Mouse (Mus musculus) spleen, embryonic (tissue): ENCODE measurements around the gene Fam131b.

Source experiments
- CTCF ChIA-PET: fragments of 350-600 bp; sonication (Branson Sonifier 250); formaldehyde crosslinking; loops from one replicate; lab custom pipeline; 2022; lab: Charles Lee

The Fam131b gene

DNA sequence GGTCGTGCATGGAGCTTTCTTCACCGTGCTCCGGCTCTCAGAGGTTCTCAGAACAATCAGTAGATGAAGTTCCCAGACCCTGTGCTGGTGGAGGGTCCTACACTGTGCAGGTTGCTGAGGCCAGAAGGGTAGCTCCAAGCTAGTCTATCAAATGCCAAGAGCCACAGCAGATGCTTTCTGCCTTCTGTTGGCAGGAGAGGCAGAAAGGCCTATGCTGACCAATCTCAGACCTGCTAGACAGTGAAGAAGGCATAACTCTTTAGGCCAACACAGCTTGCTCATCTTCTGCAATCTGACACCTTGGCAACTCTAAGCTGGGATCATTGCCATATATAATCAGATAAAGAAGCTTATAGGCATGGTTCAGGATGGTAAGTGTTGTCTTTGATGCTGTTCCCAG is 5.8 kb upstream of the Fam131b start:
- CTCF ChIA-PET = no interaction called here

DNA sequence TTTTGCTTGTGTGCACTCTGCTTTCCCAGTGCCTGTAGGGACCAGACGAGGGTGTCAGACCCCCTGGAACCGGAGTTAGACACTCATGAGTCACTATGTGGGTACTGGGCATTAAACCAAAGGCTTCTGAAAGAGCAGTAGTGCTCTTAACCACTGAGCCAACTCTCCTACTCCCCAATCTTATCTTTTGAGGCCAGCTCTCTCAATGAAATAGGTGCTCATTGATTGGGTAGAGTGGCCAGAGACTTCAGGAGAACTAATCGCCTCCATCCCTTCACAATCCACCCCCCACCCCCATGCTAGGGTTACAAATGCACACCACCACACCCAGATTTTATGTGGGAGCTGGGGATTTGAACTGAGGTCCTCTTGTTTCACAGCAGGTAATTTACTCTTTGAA is 4.3 kb upstream of the Fam131b start:
- CTCF ChIA-PET = no interaction called here

DNA sequence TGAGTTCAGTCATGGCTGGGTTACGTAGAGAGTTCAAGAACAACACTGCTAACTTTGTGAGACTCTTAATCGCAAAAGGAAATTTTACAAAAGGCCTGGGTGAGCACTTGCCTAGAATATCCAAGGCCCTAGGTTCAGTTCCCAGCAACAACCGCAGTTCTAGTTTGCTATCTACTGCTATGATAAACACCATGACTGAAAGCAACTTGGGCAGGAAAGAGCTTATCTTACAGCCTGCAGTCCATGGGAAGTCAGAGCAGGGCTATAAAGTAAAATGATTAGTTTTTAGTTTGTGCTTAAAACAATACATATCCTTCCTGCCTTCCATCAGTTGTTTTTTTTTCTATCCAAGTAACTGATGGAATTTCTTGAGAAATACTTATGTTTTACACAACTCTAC is 2.1 kb upstream of the Fam131b start:
- CTCF ChIA-PET = no interaction called here

DNA sequence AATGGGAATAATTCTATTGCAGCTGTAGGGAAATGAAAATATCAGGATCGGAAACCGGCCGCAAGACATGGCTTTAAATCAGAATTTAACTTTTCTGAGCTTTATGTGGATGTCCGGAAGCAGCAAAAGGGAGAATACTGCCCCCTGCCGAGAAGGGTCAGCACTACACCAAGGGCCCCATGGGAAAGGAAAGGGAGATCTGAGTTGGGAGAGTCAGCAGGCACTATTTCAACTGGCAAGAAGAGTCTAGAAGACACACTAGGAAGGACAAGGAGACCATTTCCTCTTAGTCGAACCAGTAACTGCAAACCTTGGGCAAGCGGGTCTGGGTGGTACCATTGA is 796 bp upstream of the Fam131b start:
- CTCF ChIA-PET = interaction anchor here (0.7 to 2.0 kb wide), 6 partner anchors 24 to 703 kb away, joined by 3 to 12 read pairs (median 3); no protein-coding TSS in a partner anchor

DNA sequence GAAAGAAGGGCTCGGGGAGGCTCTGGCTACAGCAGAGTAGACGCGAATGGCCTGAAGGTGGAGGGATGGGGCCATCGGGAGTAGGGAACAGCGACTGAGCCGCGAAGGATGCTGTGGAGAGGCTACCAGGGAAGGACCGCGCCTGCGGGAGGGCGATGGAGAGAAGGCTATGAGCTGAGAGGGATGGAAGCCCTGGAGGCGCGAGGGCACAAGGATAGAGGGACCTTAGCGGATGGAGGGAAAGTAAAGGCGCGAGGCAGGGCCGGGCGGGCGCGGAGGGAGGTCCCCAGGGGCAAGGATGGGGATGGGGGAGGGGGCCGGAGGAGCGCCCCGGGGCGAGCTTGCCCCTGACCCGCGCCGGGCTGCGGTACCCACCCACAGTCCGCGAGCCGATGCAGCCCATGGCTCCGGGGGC is 369 bp downstream of the Fam131b start:
- CTCF ChIA-PET = interaction anchor here (0.9 to 2.0 kb wide), 3 partner anchors 52 to 260 kb away, joined by 3 to 12 read pairs (median 3); no protein-coding TSS in a partner anchor

DNA sequence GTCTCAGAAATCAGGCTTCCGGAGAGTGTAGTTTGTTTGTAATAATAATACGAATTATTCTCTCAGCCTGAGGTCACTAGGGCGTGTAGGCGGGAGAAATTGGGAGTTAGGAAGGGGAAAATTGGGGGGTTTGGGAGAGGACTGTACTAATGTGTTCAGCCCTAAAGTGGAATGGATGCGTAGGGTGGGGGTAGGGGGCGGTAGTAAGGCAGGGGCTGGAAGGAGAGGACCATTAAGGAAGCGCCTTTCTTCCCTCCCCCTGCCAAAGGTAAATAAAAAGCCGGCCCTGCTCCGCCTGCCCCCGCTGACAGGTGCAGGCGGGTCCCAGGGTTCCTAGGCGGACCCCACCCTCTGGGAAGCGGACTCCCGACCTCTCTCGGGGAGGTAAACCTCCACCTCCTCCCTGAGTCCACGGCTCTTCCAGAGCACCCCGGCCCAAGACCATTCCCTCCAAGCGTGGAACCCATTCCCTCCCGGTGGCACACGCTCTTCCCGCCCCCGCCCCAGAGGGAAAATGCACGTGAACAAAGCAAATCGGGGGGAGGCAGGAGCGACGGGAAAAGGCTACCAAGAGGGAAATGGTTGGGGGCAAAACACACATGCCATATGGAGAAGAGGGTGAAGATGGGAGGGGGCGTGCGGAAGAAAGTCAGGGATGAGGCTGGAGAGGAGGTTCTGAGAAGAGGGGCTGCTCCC is 924 bp downstream of the Fam131b start:
- CTCF ChIA-PET = no interaction called here

DNA sequence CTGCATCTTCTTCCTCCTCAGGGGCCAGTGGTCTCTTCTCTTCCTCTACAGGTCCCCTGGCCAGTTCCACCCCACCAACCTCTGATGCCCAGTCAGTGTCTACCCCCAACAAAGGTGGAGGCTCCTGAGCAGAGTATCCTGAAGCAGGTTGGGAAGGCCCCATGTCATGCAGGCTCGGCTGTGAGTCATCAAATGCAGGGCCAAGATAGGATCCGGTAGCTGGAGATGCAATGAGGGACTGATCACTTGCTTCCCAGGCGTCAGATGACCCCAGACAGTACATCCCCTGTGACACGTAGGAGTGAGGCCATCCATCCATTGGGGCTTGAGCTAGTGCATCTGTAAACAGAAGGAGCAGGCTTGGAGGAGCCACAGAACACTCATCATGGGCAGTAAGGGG is 6.2 kb downstream of the Fam131b start:
- CTCF ChIA-PET = interaction anchor here (0.8 kb wide), 1 partner anchor 18 kb away, joined by 3 read pairs; no protein-coding TSS in a partner anchor

DNA sequence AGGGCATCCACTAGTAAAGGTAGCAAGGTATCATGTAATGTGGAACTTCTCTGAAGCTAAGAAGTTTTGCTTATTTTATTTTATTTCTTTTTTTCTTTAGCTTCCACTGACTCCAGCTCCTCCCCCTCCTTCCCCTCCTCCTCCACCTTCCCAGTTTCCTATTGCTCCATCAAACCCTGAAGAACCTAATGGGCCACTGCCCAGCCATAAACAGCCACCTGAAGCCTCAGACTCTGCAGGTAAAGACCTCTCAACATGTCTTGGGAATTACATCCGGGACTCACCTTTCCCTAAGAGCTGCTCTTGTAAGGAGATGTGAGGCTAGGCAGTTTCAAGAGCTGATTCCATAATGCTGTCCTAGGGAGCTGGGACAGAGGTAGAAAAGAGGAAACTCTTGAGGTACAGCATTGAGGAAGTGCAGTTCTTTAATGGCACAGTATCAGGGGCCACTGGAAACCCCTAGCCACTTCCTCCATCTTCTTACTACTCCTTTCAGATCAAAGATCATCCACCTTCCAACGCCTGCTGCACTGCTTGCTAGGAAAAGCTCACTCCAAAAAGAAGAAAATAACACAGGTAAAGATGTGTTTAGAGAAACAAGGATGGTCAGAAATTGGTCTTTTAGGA is 13.9 kb downstream of the Fam131b start:
- CTCF ChIA-PET = no interaction called here

DNA sequence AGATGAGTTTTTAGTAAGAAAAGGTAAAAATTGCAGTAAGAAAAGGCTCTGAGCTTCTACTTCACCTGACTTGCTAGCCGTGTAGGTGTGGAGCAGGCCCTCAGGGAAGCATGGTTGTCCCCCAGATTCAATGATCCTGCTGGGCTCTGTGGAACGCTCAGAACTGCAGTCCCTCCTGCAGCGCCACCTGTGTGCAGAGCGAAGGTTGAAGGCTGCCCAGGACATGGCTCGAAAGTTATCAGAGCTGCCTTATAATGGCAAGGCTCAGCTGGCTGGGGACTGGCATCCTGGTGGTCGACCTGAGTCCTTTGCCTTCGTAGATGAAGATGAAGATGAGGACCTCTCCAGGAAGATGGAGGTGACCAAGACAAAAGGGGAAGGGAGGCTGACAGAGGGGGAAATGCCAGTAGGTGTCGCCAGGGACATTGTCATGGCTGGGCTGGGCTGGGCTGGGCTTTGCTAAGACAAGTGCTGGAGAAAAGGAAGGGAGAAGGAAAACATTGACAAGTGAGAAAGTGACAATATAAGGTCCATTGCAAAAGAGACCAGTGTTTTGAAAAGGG is 14.5 kb downstream of the Fam131b start:
- CTCF ChIA-PET = no interaction called here

DNA sequence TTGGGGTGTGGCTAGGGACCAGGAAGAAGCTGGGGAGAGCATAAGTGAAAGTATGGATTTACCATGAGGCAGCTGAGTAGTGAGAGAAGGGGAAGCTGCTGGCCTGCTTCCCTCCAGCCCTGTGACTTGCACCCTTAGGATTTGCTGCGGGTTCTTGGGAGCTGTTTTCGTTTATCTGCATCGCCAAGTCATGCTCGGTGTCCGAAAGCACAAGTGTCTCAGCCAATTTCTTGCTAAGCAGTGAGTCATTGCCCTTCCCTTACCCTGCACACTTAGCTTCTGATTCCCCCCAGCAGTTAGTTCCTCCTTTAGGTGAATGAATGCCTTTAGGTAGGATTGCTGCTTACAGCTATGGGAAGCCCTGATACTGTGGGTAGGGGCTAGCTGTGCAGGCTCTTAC is 25.1 kb downstream of the Fam131b start:
- CTCF ChIA-PET = no interaction called here

DNA sequence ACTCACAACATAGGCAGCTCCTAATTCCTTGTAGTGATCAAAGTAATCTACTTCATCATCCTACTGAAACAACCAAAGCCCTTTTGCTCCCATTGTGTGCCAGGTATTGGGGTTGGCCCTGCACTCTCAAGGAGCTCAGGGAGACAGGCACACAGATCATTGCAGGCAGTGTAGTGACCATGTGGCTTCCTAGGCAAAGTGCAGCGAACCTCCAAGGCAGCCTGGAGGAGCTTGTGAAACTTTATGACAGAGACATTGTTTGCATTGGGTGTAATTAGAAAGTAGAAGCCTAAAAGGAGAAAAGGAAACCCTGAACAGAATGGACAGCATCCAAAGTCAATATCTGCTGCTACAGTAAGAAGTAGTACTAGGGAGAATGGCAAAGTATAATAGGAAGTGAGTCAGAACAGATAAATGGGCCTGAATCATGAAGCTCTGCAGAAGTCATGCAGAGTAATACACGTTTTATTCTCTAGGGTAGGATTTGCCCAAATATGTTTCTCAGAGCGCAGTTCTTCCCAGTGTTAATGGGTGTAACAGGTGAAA is 28.8 kb downstream of the Fam131b start:
- CTCF ChIA-PET = no interaction called here

DNA sequence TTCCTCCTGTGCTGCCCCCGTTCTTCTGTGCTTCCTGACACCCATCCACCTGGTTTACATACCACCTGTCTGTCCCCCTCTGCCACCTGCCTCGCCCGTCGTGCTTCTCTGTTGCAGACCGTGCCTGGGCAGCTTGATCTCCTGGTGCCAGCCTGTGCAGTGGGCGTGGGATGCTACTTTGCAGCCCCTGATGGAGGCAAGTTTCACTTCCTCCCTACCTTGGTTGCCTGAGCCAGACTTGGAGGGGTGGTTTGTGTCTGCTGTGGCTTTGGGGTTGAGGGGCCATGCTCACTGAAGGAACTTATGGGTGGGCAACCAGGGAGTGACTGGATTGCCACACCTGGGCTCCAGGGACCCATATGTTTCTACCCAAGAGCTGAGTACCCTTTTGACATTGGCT is 31.1 kb downstream of the Fam131b start:
- CTCF ChIA-PET = interaction anchor here (0.8 kb wide), 1 partner anchor 32 kb away, joined by 4 read pairs; no protein-coding TSS in a partner anchor

DNA sequence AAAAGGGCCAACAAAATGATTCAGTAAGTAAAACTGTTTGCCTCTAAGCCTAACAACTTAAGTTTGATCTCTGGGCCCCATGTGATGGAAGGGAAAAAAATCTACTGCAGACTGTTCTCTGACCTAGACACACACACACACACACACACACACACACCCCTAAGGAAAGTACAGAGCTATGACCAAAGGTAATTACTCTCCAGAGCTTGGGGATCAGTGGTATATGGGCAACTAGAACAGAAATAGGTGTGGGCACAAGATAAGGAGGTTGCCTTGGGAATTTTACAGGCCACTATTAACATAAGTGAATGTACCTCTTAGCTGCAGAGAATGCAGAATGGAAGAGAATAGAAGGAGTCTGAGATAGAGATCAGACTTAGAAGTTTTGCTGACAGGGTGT is 36.9 kb downstream of the Fam131b start:
- CTCF ChIA-PET = no interaction called here

DNA sequence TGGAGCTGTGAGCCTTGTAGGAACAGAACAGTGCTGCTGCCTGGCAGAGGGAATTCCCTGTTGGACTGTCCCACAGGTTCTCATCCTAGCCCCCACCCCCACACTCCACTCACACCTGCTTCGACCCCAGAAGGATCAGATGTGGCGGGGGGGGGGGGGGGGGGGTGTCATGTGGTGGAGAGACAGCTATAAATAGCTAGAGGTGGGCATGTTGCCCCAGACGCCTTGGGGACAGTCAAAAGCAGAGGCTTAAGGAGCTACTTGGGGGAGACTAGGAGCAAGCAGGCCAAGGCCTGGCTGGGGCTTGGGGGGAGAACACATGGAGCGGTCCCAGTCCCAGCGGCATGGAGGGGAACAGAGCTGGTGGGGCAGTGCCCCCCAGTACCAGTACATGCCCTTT is 38.0 kb downstream of the Fam131b start, which contains the start of gene Clcn1:
TSS of gene Clcn1 (plus strand) at position 238 of the 400 bp plus-strand sequence.
- CTCF ChIA-PET = interaction anchor here (0.6 kb wide), 2 partner anchors 13 to 79 kb away, joined by 3 to 20 read pairs; no protein-coding TSS in a partner anchor

DNA sequence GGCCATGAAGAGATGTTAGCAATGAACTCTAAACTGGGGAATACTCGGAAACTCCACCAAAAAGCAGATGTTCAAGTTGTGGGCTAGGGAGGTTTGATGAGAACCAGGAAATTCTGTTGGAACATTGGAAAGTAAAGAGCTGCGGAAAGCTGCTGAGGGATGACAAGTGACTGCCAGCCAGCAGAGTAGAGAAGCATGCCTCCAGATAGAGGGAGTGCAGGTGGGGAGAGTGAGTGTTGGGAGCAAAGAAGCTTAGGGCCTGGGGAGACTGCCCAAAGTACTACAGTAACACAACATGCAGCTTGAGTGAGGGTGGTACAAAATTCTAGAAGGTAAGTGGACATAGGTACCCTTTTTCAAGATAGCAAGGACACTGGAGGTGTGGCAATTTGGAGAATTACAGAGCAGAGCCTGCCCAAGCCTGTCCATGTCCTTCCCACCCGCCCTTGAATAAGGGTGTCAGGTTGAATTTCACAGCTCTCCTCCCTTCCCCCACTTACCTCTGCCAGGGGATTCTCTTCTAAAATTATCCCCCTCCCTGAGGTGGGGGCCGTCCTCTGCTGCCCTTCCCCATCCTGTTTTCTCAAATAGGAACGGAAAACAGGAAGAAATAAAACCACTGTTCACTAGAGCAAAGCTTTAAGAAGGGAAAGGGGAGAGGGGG is 41.4 kb downstream of the Fam131b start:
- CTCF ChIA-PET = no interaction called here

DNA sequence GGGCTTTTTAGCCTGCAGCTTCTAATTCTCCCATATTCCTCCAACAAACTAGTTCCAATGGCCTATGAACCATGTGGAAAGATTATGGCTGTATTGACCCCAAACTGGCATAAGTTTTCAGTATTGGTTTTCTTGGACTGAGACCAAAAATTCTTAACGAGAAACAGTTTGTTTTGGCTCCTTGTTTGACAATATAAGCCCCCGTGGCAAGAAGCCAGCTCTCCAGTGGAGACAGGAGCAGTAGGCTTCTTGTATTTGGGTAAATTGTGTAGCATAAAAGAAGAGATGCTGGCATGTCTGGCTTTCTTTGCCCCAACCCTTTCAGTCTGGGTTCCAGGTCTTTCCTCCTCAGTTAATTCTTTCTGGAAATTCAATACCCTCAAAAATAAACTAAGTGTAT is 48.3 kb downstream of the Fam131b start:
- CTCF ChIA-PET = no interaction called here

DNA sequence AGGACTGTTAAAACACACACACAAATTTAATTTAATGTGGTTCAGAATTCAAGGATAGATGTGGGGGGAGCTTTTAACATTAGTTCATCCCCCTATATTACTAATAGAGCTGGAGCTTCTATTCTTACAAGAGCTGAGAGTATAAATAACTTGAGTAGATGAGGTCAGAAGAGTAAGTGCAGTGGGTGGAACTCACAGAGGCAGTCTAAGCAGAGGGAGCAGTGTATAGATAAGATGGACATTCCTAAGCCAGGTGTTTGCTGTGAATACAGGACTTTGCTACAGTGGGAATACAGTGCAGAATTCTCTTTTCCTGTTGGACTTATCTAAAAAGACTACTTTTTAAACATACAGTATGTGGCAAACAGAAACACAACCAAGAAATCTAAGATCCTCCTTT is 53.6 kb downstream of the Fam131b start:
- CTCF ChIA-PET = interaction anchor here (0.6 kb wide), 1 partner anchor 39 kb away, joined by 5 read pairs; no protein-coding TSS in a partner anchor

DNA sequence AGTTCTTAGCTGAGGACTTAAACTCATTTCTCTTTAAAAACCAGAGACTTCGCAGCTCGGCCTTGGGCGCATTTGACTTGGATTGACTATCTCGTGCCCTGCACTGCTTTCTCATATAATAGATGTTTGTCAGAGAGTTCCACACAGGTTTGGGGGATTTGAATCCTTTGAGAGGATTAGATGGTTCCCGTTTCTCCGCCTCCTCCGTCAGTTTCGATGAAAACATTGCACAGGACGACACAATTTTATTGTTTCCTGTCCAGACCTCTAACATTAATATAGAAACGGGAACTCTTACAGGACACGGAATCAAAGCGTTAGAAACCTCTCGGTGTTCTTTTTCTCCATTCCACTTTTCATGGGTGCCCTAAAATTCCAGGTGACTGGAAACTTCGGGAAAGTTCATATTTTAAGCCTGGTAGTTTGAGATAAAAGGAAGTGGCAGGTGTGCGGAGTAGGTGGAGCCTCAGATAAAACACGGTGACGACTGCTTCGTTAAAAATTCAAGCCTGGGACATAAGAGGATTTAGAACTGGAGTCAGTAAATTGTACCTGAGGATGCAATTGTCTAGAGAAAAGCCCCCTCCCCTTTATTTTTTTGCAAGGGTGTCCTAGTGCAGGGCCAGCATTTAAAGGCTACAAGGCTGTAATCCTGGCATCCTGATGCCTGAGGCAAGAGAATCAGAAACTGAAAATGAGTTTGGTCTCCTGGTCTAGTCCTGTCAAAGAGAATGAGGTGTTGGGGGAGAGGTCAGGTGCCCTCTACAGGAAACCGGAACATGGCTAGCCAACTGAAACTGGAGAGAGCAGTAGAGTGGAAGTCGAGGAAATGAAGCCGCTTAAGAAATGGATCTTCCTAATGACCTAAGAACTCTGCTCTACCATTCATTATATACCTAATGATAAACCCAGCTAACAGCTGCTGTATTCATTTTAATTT is 58.8 kb downstream of the Fam131b start:
- CTCF ChIA-PET = interaction anchor here (1.2 kb wide), 1 partner anchor 19 kb away, joined by 3 read pairs; no protein-coding TSS in a partner anchor
